18 mouse cellular contexts compared by ENCODE assay signal in the genomic region with DNA sequence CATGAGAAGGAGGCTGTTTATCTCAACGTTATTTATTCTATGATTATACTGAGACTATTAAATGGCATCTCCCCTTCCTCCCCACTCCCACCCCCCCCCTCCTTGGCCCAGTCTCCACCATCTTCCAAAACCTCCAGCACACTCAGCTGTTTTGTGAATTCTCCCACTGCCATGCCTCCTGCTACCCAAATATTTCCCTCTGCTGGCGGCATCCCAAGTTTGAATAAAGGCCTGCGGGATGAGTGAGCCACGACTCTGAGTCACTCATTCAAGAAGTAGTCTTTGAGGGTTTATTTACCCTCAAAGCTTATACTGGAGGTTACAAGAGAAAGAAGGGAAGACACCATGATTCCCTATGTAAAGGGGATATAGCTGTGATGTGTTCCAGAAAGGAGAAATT. TPM values are rescaled to one million over a fixed set of nuclear protein-coding genes. Genes with fewer than 3 reads are reported as not detected.
DNase-seq lines count a peak whose midpoint lies in the region; ATAC-seq and TF ChIP-seq lines count a peak whose summit lies in the region.
"Had no signal": no experiment of that assay in that cellular context is flagged by ENCODE, and none has a peak within 500 bp of the region (broad histone marks: within the 10 kb centered on the region; RNA-seq: fewer than 3 reads in every experiment).

No protein-coding gene starts in this region.

- no peaks in the 10 kb centered on the region for H3K9me3 ChIP-seq in hindbrain, postnatal 0 days (ENCODE audit: low read length)
- H3K9me3 ChIP-seq in hindbrain, embryonic 12.5 days (replicated peaks) = no peaks in the 10 kb centered on the region
- H3K9me3 ChIP-seq: limb, embryonic 10.5 days; neural tube, embryonic 12.5 days had no signal

- DNase-seq in adrenal gland, postnatal 36 days = peak; percentile 4 to 5
- DNase-seq in adrenal gland, postnatal 25 days = no peak
- peak; percentile 58 for DNase-seq in hindbrain, postnatal 0 days (ENCODE audit: low spot score)
- peak; percentile 39 for DNase-seq in right cerebral cortex, adult 18-20 months
- DNase-seq in right cerebral cortex, postnatal 36 days (ENCODE audit: low spot score in 2 of 2) = no peak
- DNase-seq in right cerebral cortex, postnatal 25 days = peak; percentile 22
- DNase-seq in B cell, adult 2 months = no peak
- DNase-seq: heart, adult 2 months; heart, postnatal 10 days; kidney, adult 8-10 months had no signal

- ATAC-seq in hindbrain, postnatal 0 days = no peak
- ATAC-seq in hindbrain, embryonic 12.5 days (ENCODE audit: low FRiP score) = no peak
- ATAC-seq: midbrain, embryonic 16.5 days had no signal

- H3K9ac ChIP-seq in hindbrain, postnatal 0 days (replicated peaks; ENCODE audit: low read length) = no peak overlapping the region
- H3K9ac ChIP-seq in hindbrain, embryonic 12.5 days = no peak overlapping the region
- H3K9ac ChIP-seq: liver, embryonic 15.5 days; neural tube, embryonic 12.5 days had no signal

- no peak overlapping the region for H3K4me3 ChIP-seq in hindbrain, postnatal 0 days (ENCODE audit: low read length)
- no peak overlapping the region for H3K4me3 ChIP-seq in hindbrain, embryonic 12.5 days
- H3K4me3 ChIP-seq: erythroblast, embryonic 14.5 days; heart, adult 2 months; limb, embryonic 10.5 days; liver, embryonic 15.5 days; neural tube, embryonic 12.5 days had no signal

- H3K4me1 ChIP-seq in hindbrain, postnatal 0 days (ENCODE audit: insufficient read depth, low read length) = peaks cover 12% of the 10 kb centered on the region
- H3K4me1 ChIP-seq in hindbrain, embryonic 12.5 days = peaks cover 11% of the 10 kb centered on the region; the same call in 1 of the 2 replicates
- H3K4me1 ChIP-seq: limb, embryonic 10.5 days; liver, embryonic 15.5 days; neural tube, embryonic 12.5 days had no signal

- no peaks in the 10 kb centered on the region for H3K27me3 ChIP-seq in hindbrain, postnatal 0 days (ENCODE audit: insufficient read depth, low read length)
- H3K27me3 ChIP-seq in hindbrain, embryonic 12.5 days = no peaks in the 10 kb centered on the region
- H3K27me3 ChIP-seq: liver, embryonic 15.5 days; neural tube, embryonic 12.5 days had no signal

- no peak for TF ChIP-seq CTCF in hindbrain, postnatal 0 days (IDR thresholded peaks at IDR 0.05; ENCODE audit: low read depth)

- H3K4me2 ChIP-seq in hindbrain, postnatal 0 days (ENCODE audit: low read depth, low read length) = no peak overlapping the region
- no peak overlapping the region for H3K4me2 ChIP-seq in hindbrain, embryonic 12.5 days (replicated peaks)
- H3K4me2 ChIP-seq: liver, embryonic 15.5 days; neural tube, embryonic 12.5 days had no signal

- no peak overlapping the region for H3K27ac ChIP-seq in hindbrain, postnatal 0 days
- no peak overlapping the region for H3K27ac ChIP-seq in hindbrain, embryonic 12.5 days
- H3K27ac ChIP-seq: heart, adult 2 months; limb, embryonic 10.5 days; liver, embryonic 15.5 days; macrophage; neural tube, embryonic 12.5 days had no signal

- 39% methylated on average over 4 of the region's 4 CpGs for WGBS in hindbrain, postnatal 0 days
- WGBS in hindbrain, embryonic 12.5 days = 79% methylated on average over 4 of the region's 4 CpGs

- no peaks in the 10 kb centered on the region for H3K36me3 ChIP-seq in hindbrain, postnatal 0 days (ENCODE audit: insufficient read depth, low read length)
- no peaks in the 10 kb centered on the region for H3K36me3 ChIP-seq in hindbrain, embryonic 12.5 days
- H3K36me3 ChIP-seq: G1E; limb, embryonic 10.5 days; liver, embryonic 15.5 days; neural tube, embryonic 12.5 days had no signal

RNA-seq across cellular contexts. Expression of a gene that starts 59.7 kb away (rescaled TPM):
- 1 to 10 TPM; 5.9 to 6.2 TPM for total RNA-seq in adrenal gland, postnatal 36 days (2021)
- 6.3 and 9.3 TPM in 2 replicates for total RNA-seq in adrenal gland, postnatal 25 days (2021)
- 134 and 137 TPM in 2 replicates for total RNA-seq in hindbrain, postnatal 0 days (2014; rRNA removed)
- polyA plus RNA-seq in hindbrain, postnatal 0 days (2015; fragmentation: Nextera tagmentation; extraction: Ambion mirVana) = 122 and 141 TPM in 2 replicates
- 21.2 and 25.7 TPM in 2 replicates for polyA plus RNA-seq in hindbrain, embryonic 12.5 days (2016; fragmentation: Nextera tagmentation; extraction: Ambion mirVana)
- polyA plus RNA-seq: erythroblast, embryonic 14.5 days; G1E; macrophage had no signal

Comparison
In these comparisons a context has a peak if more than half of its experiments do, and no peak if none do; other contexts are left out.
1. DNase-seq: peak in adrenal gland, postnatal 36 days (2 of 2), hindbrain, postnatal 0 days (single experiment), right cerebral cortex, adult 18-20 months (single experiment) and right cerebral cortex, postnatal 25 days (single experiment); none in adrenal gland, postnatal 25 days (single experiment), right cerebral cortex, postnatal 36 days (0 of 2) and B cell, adult 2 months (0 of 2).
2. RNA of a gene that starts 59.7 kb away (total RNA-seq): 134 to 137 TPM in hindbrain, postnatal 0 days; 6.3 to 9.3 TPM in adrenal gland, postnatal 25 days and 5.9 to 6.2 TPM in adrenal gland, postnatal 36 days; every median in the first group is over 10 times any median in the second.